Mouse (Mus musculus): Measurements from ENCODE around the gene Cd164l2. TPM values are rescaled to one million over a fixed set of nuclear protein-coding genes. Genes with fewer than 3 reads are reported as not detected.

Cd164l2 gene
- total RNA-seq, 2 experiments from 2014 or later, result 7.3 to 7.7 TPM

- intact Hi-C loops (cut with DNase I), result no loop called here
- no peak overlapping the region for H3K27ac ChIP-seq
- TF ChIP-seq CTCF (IDR thresholded peaks at IDR 0.05), result no peak
- DNase-seq (ENCODE audit: extremely low spot score in 1 of 2, low spot score in 2 of 2), result no peak
- no peak overlapping the region for H3K4me3 ChIP-seq
These were observed 36.0 kb downstream of the Cd164l2 start for GRCm38 (mm10) chr4:133247806-133248449.

- peak; percentile 95 for TF ChIP-seq CTCF (IDR thresholded peaks at IDR 0.05)
- DNase-seq (ENCODE audit: extremely low spot score in 1 of 2, low spot score in 2 of 2), result peak; percentile 79 to 88
- no peak overlapping the region; the same call in 1 of the 2 replicates for H3K27ac ChIP-seq
- intact Hi-C loops (cut with DNase I), result loop anchor here (1.0 to 2.0 kb wide), 2 partner anchors 46 to 240 kb away; no protein-coding TSS in a partner anchor
- H3K4me3 ChIP-seq, result peak overlapping the region; percentile 40
These were observed 38.7 kb downstream of the Cd164l2 start for GRCm38 (mm10) chr4:133250609-133251008.

GRCm38 (mm10) chr4:133251214-133251613 lies 39.3 kb downstream of the Cd164l2 start:
- H3K27ac ChIP-seq, result no peak overlapping the region
- no peak for DNase-seq (ENCODE audit: extremely low spot score in 1 of 2, low spot score in 2 of 2)
- no peak for TF ChIP-seq CTCF (IDR thresholded peaks at IDR 0.05)
- H3K4me3 ChIP-seq, result peak overlapping the region; percentile 40
- intact Hi-C loops (cut with DNase I), result loop anchor here (2.0 kb wide), 1 partner anchor 46 kb away; no protein-coding TSS in a partner anchor

- intact Hi-C loops (cut with DNase I), result no loop called here
- H3K4me3 ChIP-seq, result no peak overlapping the region
These were observed 40.2 kb downstream of the Cd164l2 start for GRCm38 (mm10) chr4:133252089-133252488.

GRCm38 (mm10) chr4:133253412-133253811 lies 41.5 kb downstream of the Cd164l2 start:
- intact Hi-C loops (cut with DNase I), result no loop called here

More at GRCm38 (mm10) chr4:133252089-133252488, 40.2 kb downstream of the Cd164l2 start:
- no peak overlapping the region for H3K27ac ChIP-seq
- no peak for DNase-seq (ENCODE audit: extremely low spot score in 1 of 2, low spot score in 2 of 2)
- peak; percentile 38 for TF ChIP-seq CTCF (IDR thresholded peaks at IDR 0.05)

GRCm38 (mm10) chr4:133255392-133255791 lies 43.5 kb downstream of the Cd164l2 start:
- no peak for DNase-seq (ENCODE audit: extremely low spot score in 1 of 2, low spot score in 2 of 2)
- TF ChIP-seq CTCF (IDR thresholded peaks at IDR 0.05), result no peak
- Histone ChIP-seq H3K4me3 (no peak overlapping the region), H3K27ac (no peak overlapping the region)
- intact Hi-C loops (cut with DNase I), result no loop called here

More at GRCm38 (mm10) chr4:133253412-133253811, 41.5 kb downstream of the Cd164l2 start:
- DNase-seq (ENCODE audit: extremely low spot score in 1 of 2, low spot score in 2 of 2), result no peak
- Histone ChIP-seq H3K27ac (no peak overlapping the region), H3K4me3 (no peak overlapping the region)
- TF ChIP-seq CTCF (IDR thresholded peaks at IDR 0.05), result no peak

- no peak for DNase-seq (ENCODE audit: extremely low spot score in 1 of 2, low spot score in 2 of 2)
- TF ChIP-seq CTCF (IDR thresholded peaks at IDR 0.05), result no peak
- no peak overlapping the region for H3K27ac ChIP-seq
- no peak overlapping the region for H3K4me3 ChIP-seq
- intact Hi-C loops (cut with DNase I), result no loop called here
These were observed 44.9 kb downstream of the Cd164l2 start for GRCm38 (mm10) chr4:133256820-133257219.

GRCm38 (mm10) chr4:133257230-133257629 lies 45.3 kb downstream of the Cd164l2 start:
- Histone ChIP-seq H3K4me3 (no peak overlapping the region), H3K27ac (no peak overlapping the region)
- TF ChIP-seq CTCF (IDR thresholded peaks at IDR 0.05), result no peak
- no peak for DNase-seq (ENCODE audit: extremely low spot score in 1 of 2, low spot score in 2 of 2)
- intact Hi-C loops (cut with DNase I), result no loop called here

- DNase-seq (ENCODE audit: extremely low spot score in 1 of 2, low spot score in 2 of 2), result no peak
- H3K27ac ChIP-seq, result no peak overlapping the region
- intact Hi-C loops (cut with DNase I), result no loop called here
- no peak for TF ChIP-seq CTCF (IDR thresholded peaks at IDR 0.05)
- no peak overlapping the region for H3K4me3 ChIP-seq
These were observed 46.0 kb downstream of the Cd164l2 start for GRCm38 (mm10) chr4:133257798-133258408.

- intact Hi-C loops (cut with DNase I), result no loop called here
- no peak for TF ChIP-seq CTCF (IDR thresholded peaks at IDR 0.05)
- no peak overlapping the region for H3K4me3 ChIP-seq
These were observed 49.9 kb downstream of the Cd164l2 start for GRCm38 (mm10) chr4:133261641-133262374.

GRCm38 (mm10) chr4:133262375-133262765 lies 50.4 kb downstream of the Cd164l2 start:
- intact Hi-C loops (cut with DNase I), result no loop called here
- no peak for TF ChIP-seq CTCF (IDR thresholded peaks at IDR 0.05)
- Histone ChIP-seq H3K27ac (no peak overlapping the region), H3K4me3 (no peak overlapping the region)
- DNase-seq (ENCODE audit: extremely low spot score in 1 of 2, low spot score in 2 of 2), result no peak

More at GRCm38 (mm10) chr4:133261641-133262374, 49.9 kb downstream of the Cd164l2 start:
- no peak for DNase-seq (ENCODE audit: extremely low spot score in 1 of 2, low spot score in 2 of 2)
- H3K27ac ChIP-seq, result no peak overlapping the region

- H3K27ac ChIP-seq, result no peak within 1 kb of the TSS
- no peak for TF ChIP-seq CTCF (IDR thresholded peaks at IDR 0.05)
- intact Hi-C loops (cut with DNase I), result no loop called here
- H3K4me3 ChIP-seq, result no peak within 1 kb of the TSS
- no peak for DNase-seq (ENCODE audit: extremely low spot score in 1 of 2, low spot score in 2 of 2)
These were observed 51.0 kb downstream of the Cd164l2 start, which contains the start of gene Sytl1 for GRCm38 (mm10) chr4:133262882-133263281. TSS of gene Sytl1 (minus strand) at chr4:133263113.

All from left cerebral cortex, adult 2 months (tissue).